Mouse (Mus musculus): Measurements from ENCODE around the gene Prune2. TPM values are rescaled to one million over a fixed set of nuclear protein-coding genes. Genes with fewer than 3 reads are reported as not detected.

Prune2 gene
- total RNA-seq, 1 experiment, result 42.0 TPM

- peaks cover 5 to 16% of the 10 kb centered on the region in 2 experiments; a peak in 3 of 4 replicates for H3K4me1 ChIP-seq (ENCODE audit: control insufficient read depth in 2 of 2, insufficient read depth in 2 of 2, low read length in 2 of 2, poor library complexity in 1 of 2)
- no peaks in the 10 kb centered on the region for H3K9me3 ChIP-seq (ENCODE audit: control insufficient read depth, insufficient read depth, low read depth, low read length)
- TF ChIP-seq CHD2 (IDR thresholded peaks at IDR 0.05; ENCODE audit: low read depth, low read length), result no peak
- TF ChIP-seq ZC3H11A (IDR thresholded peaks at IDR 0.05; ENCODE audit: borderline replicate concordance, low read depth, low read length), result no peak
- TF ChIP-seq MAFK (IDR thresholded peaks at IDR 0.05; ENCODE audit: insufficient read depth, low read depth, low read length), result no peak
- no peak for TF ChIP-seq HCFC1 (IDR thresholded peaks at IDR 0.05; ENCODE audit: borderline replicate concordance, insufficient read depth, low read length)
- no peak for TF ChIP-seq ZNF384 (IDR thresholded peaks at IDR 0.05; ENCODE audit: low read depth, low read length)
- peak overlapping the region; percentile 86 for H3K27ac ChIP-seq (ENCODE audit: insufficient read depth, low read depth, low read length, poor library complexity, severe bottlenecking)
- DNase-seq (ENCODE audit: low read depth, low spot score), result no peak
- H3K9ac ChIP-seq (ENCODE audit: insufficient read depth, low read depth, low read length, poor library complexity, severe bottlenecking), result peak overlapping the region; percentile 81; the same call in 1 of the 2 replicates
- peak overlapping the region; percentile 71 to 83 for H3K4me3 ChIP-seq (ENCODE audit: insufficient read depth in 1 of 2, low read depth in 1 of 2, low read length in 2 of 2, poor library complexity in 1 of 2, severe bottlenecking in 1 of 2)
- in situ Hi-C loops (cut with MboI; ENCODE audit: low sequenced_read_pairs in 2 of 2, unreplicated experiment in 2 of 2), result no loop called here
- H3K36me3 ChIP-seq (ENCODE audit: control insufficient read depth, insufficient read depth, low read length, poor library complexity, severe bottlenecking), result no peaks in the 10 kb centered on the region
Measured at GRCm38 (mm10) chr19:17137656-17138055, 181.7 kb downstream of the Prune2 start.

GRCm38 (mm10) chr19:17138144-17138915 is 182.4 kb downstream of the Prune2 start:
- in situ Hi-C loops (cut with MboI; ENCODE audit: low sequenced_read_pairs in 2 of 2, unreplicated experiment in 2 of 2), result no loop called here
- peak overlapping the region; percentile 38 for H3K9ac ChIP-seq (ENCODE audit: insufficient read depth, low read depth, low read length, poor library complexity, severe bottlenecking)
- H3K9me3 ChIP-seq (ENCODE audit: control insufficient read depth, insufficient read depth, low read depth, low read length), result no peaks in the 10 kb centered on the region
- peak; percentile 86 for DNase-seq (ENCODE audit: low read depth, low spot score)
- H3K36me3 ChIP-seq (ENCODE audit: control insufficient read depth, insufficient read depth, low read length, poor library complexity, severe bottlenecking), result no peaks in the 10 kb centered on the region
- peaks cover 5 to 16% of the 10 kb centered on the region in 2 experiments; a peak in 3 of 4 replicates for H3K4me1 ChIP-seq (ENCODE audit: control insufficient read depth in 2 of 2, insufficient read depth in 2 of 2, low read length in 2 of 2, poor library complexity in 1 of 2)
- H3K4me3 ChIP-seq (ENCODE audit: insufficient read depth in 1 of 2, low read depth in 1 of 2, low read length in 2 of 2, poor library complexity in 1 of 2, severe bottlenecking in 1 of 2), result peak overlapping the region; percentile 9 to 52
- TF ChIP-seq ZNF384 (IDR thresholded peaks at IDR 0.05; ENCODE audit: low read depth, low read length) (no peak), HCFC1 (IDR thresholded peaks at IDR 0.05; ENCODE audit: borderline replicate concordance, insufficient read depth, low read length) (no peak), MAFK (IDR thresholded peaks at IDR 0.05; ENCODE audit: insufficient read depth, low read depth, low read length) (no peak), CHD2 (IDR thresholded peaks at IDR 0.05; ENCODE audit: low read depth, low read length) (peak; percentile 77), ZC3H11A (IDR thresholded peaks at IDR 0.05; ENCODE audit: borderline replicate concordance, low read depth, low read length) (no peak)
- H3K27ac ChIP-seq (ENCODE audit: insufficient read depth, low read depth, low read length, poor library complexity, severe bottlenecking), result peak overlapping the region; percentile 91; the same call in 1 of the 2 replicates

GRCm38 (mm10) chr19:17140016-17140914 is 184.3 kb downstream of the Prune2 start:
- Histone ChIP-seq H3K9me3 (ENCODE audit: control insufficient read depth, insufficient read depth, low read depth, low read length) (no peaks in the 10 kb centered on the region), H3K36me3 (ENCODE audit: control insufficient read depth, insufficient read depth, low read length, poor library complexity, severe bottlenecking) (no peaks in the 10 kb centered on the region), H3K4me1 (ENCODE audit: control insufficient read depth in 2 of 2, insufficient read depth in 2 of 2, low read length in 2 of 2, poor library complexity in 1 of 2) (peaks cover 5 to 16% of the 10 kb centered on the region in 2 experiments; a peak in 3 of 4 replicates), H3K27ac (ENCODE audit: insufficient read depth, low read depth, low read length, poor library complexity, severe bottlenecking) (no peak overlapping the region), H3K9ac (ENCODE audit: insufficient read depth, low read depth, low read length, poor library complexity, severe bottlenecking) (no peak overlapping the region; the same call in 1 of the 2 replicates), H3K4me3 (ENCODE audit: insufficient read depth in 1 of 2, low read depth in 1 of 2, low read length in 2 of 2, poor library complexity in 1 of 2, severe bottlenecking in 1 of 2) (no peak overlapping the region)
- no peak for DNase-seq (ENCODE audit: low read depth, low spot score)
- TF ChIP-seq ZNF384 (IDR thresholded peaks at IDR 0.05; ENCODE audit: low read depth, low read length) (no peak), ZC3H11A (IDR thresholded peaks at IDR 0.05; ENCODE audit: borderline replicate concordance, low read depth, low read length) (no peak), HCFC1 (IDR thresholded peaks at IDR 0.05; ENCODE audit: borderline replicate concordance, insufficient read depth, low read length) (no peak), MAFK (IDR thresholded peaks at IDR 0.05; ENCODE audit: insufficient read depth, low read depth, low read length) (no peak), CHD2 (IDR thresholded peaks at IDR 0.05; ENCODE audit: low read depth, low read length) (no peak)
- in situ Hi-C loops (cut with MboI; ENCODE audit: low sequenced_read_pairs in 2 of 2, unreplicated experiment in 2 of 2), result no loop called here

- no peaks in the 10 kb centered on the region for H3K36me3 ChIP-seq (ENCODE audit: control insufficient read depth, insufficient read depth, low read length, poor library complexity, severe bottlenecking)
- no peaks in the 10 kb centered on the region for H3K9me3 ChIP-seq (ENCODE audit: control insufficient read depth, insufficient read depth, low read depth, low read length)
- no peak overlapping the region for H3K27ac ChIP-seq (ENCODE audit: insufficient read depth, low read depth, low read length, poor library complexity, severe bottlenecking)
- in situ Hi-C loops (cut with MboI; ENCODE audit: low sequenced_read_pairs in 2 of 2, unreplicated experiment in 2 of 2), result no loop called here
- DNase-seq (ENCODE audit: low read depth, low spot score), result no peak
- no peak overlapping the region for H3K4me3 ChIP-seq (ENCODE audit: insufficient read depth in 1 of 2, low read depth in 1 of 2, low read length in 2 of 2, poor library complexity in 1 of 2, severe bottlenecking in 1 of 2)
- no peak for TF ChIP-seq CHD2 (IDR thresholded peaks at IDR 0.05; ENCODE audit: low read depth, low read length)
- no peak for TF ChIP-seq ZNF384 (IDR thresholded peaks at IDR 0.05; ENCODE audit: low read depth, low read length)
- TF ChIP-seq HCFC1 (IDR thresholded peaks at IDR 0.05; ENCODE audit: borderline replicate concordance, insufficient read depth, low read length), result no peak
- TF ChIP-seq MAFK (IDR thresholded peaks at IDR 0.05; ENCODE audit: insufficient read depth, low read depth, low read length), result no peak
- TF ChIP-seq ZC3H11A (IDR thresholded peaks at IDR 0.05; ENCODE audit: borderline replicate concordance, low read depth, low read length), result no peak
- no peak overlapping the region for H3K9ac ChIP-seq (ENCODE audit: insufficient read depth, low read depth, low read length, poor library complexity, severe bottlenecking)
- H3K4me1 ChIP-seq (ENCODE audit: control insufficient read depth in 2 of 2, insufficient read depth in 2 of 2, low read length in 2 of 2, poor library complexity in 1 of 2), result peaks cover 5 to 12% of the 10 kb centered on the region in 2 experiments; a peak in 3 of 4 replicates
Measured at GRCm38 (mm10) chr19:17143245-17143644, 187.3 kb downstream of the Prune2 start.

Measured in ES-E14 (cell line).